Mouse (Mus musculus) liver, adult (tissue): ENCODE measurements around the gene Fam72a.

Source experiments
- GATA4 ChIP-seq: IDR thresholded peaks from 2 replicates; pipeline ENCODE4 v1.6.1; 2014; ENCODE audit warnings: mild to moderate bottlenecking, low read length; ENCODE audit not compliant: insufficient replicate concordance

Gene Fam72a

DNA sequence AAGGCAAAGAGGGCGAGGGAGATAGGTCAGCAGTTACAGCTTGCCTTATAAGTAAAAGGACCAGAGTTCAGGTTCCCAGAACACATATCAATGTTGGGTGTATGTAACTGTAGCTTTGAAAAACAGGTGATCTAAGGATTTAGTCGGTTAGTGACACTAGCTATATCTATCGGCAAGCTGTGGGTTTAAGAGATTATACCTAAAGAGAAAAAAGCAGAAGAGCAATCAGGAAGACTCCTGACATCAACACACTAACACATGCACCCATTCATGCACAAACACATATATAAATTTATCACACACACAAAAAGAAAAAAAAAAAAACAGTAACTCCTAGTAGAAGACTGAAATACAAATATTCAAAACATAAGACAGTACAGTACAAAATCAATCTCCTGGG lies 11.1 kb upstream of the Fam72a start:
- TF ChIP-seq GATA4, result no peak

GRCm38 (mm10) chr1:131523794-131524193 lies 3.9 kb upstream of the Fam72a start:
- TF ChIP-seq GATA4, result no peak

- TF ChIP-seq GATA4, result no peak
Measured at GRCm38 (mm10) chr1:131525101-131525585, 2.6 kb upstream of the Fam72a start.

DNA sequence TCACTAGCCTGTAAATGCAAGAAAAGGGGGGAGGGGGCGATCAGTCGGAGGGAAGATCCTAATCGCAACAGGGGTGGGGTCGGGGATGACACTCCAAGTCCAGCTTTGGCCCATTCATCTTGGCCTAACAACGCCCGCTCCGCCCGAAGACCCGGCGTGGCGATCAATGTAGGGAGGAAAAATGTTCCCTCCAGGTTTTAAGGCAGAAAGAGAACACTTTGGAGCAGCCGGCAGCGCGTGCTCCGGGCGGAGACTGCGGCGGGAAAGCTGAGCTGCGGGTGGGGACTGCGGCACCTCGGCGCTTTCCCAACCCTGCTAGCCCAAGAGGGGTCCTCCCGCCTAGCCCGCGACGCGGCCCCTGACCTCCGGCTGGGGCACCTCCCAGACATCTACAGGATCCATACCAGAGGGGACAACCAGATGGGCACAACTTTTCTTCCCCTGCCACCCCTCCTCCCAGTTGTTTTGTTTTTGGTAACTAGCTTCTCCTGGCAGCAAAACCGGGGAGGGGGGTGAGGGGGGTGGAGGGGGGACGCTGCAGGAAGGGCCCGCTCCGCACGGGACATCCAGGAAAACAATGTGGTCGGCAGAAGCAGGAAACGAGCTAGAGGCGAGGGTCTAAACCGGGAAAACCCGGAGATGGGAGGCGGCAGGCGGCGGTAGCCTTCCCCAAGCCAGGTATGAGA lies 2.0 kb upstream of the Fam72a start:
- TF ChIP-seq GATA4, result no peak

DNA sequence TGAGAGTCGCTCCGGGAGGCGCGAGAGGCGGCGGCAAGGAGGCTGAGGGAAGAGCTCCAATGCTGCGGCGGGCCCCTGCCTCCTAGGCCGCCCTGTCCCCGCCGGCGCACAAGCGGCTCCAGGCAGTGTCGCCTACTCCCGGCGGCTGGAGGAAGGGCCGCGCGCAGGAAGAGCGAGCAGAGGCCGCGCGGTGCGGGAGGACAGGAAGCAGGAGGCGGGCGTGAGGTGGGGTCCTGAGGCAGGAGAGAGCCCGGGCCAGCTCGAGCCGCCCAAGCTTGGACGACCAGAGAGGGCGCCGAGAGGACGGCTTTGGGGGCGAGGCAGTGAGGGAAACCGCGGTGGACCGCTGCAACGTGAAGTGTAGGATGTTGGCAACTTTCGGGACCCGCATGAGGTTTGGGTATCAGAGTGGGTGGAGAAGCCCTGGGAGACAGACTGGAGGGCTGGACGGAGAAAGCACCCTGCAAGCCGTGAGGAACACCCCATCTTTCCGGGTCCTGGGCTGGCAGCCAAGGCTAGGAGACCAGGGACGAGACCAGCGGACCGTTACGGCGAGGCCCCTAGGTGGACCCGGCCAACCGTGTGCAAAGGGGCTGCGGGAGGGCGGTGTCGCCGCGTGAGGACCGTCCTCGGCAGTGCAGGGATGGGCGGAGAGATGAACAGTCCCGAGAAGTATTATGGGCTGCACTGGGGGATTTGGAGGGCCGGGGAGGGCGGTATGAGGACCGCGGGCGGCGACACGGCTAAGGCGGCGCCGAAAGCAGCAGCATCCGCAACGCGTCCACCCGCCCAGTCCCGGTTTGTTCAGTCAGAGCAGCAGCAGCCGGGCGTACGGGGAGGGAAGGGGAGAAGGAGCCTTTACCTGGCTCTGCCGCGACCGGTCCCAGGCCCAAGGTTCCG lies 1.1 kb upstream of the Fam72a start:
- TF ChIP-seq GATA4, result no peak

GRCm38 (mm10) chr1:131528081-131528507 lies 391 bp downstream of the Fam72a start:
- TF ChIP-seq GATA4, result no peak

DNA sequence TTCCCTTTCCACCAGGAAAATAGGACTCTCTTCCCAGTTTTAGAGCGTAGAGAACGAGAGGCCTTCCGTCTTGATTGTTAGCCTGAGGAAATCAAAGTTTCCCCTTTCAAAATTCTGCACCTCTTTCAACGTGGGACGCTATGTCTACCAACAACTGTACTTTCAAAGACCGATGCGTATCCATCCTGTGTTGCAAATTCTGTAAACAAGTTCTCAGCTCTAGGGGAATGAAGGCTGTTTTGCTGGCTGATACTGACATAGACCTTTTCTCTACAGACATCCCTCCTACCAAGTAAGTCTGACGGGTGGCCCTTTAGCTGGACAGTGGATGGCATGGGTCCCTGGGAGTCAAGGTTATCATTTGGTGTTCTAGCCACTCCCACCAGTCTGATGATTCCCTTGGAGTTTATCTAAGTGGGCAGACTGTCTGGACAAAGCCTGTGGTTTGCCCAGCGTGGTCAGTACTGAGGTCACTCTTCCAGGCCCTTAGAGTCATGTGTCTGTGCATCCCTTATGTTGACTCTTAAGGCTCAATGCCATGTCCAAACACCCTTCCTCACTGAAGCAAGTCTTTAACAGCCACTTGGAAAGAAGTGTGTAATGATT lies 961 bp downstream of the Fam72a start:
- no peak for TF ChIP-seq GATA4

GRCm38 (mm10) chr1:131539771-131540170 lies 12.1 kb downstream of the Fam72a start:
- no peak for TF ChIP-seq GATA4

- TF ChIP-seq GATA4, result no peak
Measured at GRCm38 (mm10) chr1:131540795-131541194, 13.1 kb downstream of the Fam72a start.

- no peak for TF ChIP-seq GATA4
Measured at GRCm38 (mm10) chr1:131541431-131541830, 13.7 kb downstream of the Fam72a start.

DNA sequence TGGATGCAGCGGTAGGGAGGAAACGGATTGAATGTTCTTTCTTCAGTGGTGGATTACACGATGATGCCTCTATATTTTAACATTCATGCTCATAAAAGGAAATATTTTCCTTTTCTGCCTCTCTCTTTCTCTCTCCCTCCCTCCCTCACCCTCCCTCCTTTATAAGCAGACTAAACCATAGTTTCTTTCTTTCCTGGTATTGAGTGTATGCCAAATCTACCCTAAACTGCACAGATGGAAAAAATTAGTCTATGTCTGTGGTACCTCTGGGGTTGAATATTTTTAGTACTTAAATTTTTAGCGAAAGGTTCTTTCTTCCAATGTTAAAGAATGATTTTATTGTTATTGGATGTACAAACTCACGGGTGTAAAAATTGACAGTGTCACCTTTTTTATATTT lies 14.2 kb downstream of the Fam72a start:
- no peak for TF ChIP-seq GATA4

- TF ChIP-seq GATA4, result no peak
Measured at GRCm38 (mm10) chr1:131543886-131544565, 16.3 kb downstream of the Fam72a start.

GRCm38 (mm10) chr1:131546798-131547690 lies 19.3 kb downstream of the Fam72a start:
- peak; percentile 4; the same call in 1 of the 2 replicates for TF ChIP-seq GATA4
